Mouse (Mus musculus): ENCODE data around the gene Mipep. TPM values are rescaled to one million over a fixed set of nuclear protein-coding genes. Genes with fewer than 3 reads are reported as not detected.

The Mipep gene
- polyA plus RNA-seq, 1 experiment from 2014 or later = 20.2 TPM

DNA sequence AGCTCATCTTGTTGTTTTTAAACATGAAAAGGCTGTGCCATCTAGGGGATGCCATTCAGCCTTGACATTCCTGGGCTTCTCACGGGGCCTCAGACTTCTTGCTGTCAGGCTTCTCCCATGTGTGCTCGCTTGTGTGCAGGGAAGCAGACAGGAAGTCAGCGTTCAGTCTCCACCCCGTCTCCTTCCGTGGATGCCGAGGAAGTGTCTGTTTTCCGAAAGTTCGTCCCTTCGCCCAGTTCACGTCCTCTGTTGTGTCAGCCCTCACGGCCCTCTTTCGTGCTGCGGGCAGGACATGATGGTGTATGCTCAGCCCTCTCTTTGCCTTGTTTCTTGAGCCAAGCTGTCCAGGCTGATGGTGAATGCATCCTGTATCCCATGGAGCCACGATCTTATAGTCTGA is 65.7 kb downstream of the Mipep start:
- peaks cover 44% of the 10 kb centered on the region for H3K36me3 ChIP-seq
- no peak overlapping the region for H3K27ac ChIP-seq (replicated peaks)
- H3K4me3 ChIP-seq = no peak overlapping the region
- H3K27me3 ChIP-seq = no peaks in the 10 kb centered on the region
- 89% methylated on average over 14 of the region's 14 CpGs for WGBS
- H3K9ac ChIP-seq = no peak overlapping the region
- no peak overlapping the region for H3K4me2 ChIP-seq
- H3K9me3 ChIP-seq = no peaks in the 10 kb centered on the region
- H3K4me1 ChIP-seq (replicated peaks) = no peaks in the 10 kb centered on the region
- ATAC-seq (ENCODE audit: low FRiP score, low read depth) = no peak

DNA sequence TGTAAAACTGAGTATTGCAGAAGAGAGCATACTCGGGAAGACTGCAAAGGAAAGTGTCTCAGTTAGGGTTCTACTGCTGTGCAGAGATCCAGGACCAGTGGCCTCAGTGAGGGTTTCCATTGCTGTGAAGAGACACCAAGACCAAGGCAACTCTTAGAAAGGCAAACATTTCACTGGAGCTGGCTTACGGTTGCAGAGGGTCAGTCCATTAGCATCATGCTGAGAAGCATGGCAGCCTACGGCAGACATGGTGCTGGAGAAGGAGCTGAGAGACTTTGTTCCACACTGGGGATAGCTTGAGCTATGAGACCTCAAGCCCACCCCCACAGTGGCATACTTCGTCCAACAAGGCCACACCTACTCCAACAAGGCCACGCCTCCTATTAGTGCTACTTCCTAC is 67.3 kb downstream of the Mipep start:
- H3K4me1 ChIP-seq (replicated peaks) = no peaks in the 10 kb centered on the region
- no peak overlapping the region for H3K9ac ChIP-seq
- no peak overlapping the region for H3K4me2 ChIP-seq
- no peaks in the 10 kb centered on the region for H3K27me3 ChIP-seq
- H3K4me3 ChIP-seq = no peak overlapping the region
- WGBS = 93% methylated on average over 5 of the region's 5 CpGs
- H3K36me3 ChIP-seq = peaks cover 40% of the 10 kb centered on the region
- no peak for ATAC-seq (ENCODE audit: low FRiP score, low read depth)
- H3K27ac ChIP-seq (replicated peaks) = no peak overlapping the region
- no peaks in the 10 kb centered on the region for H3K9me3 ChIP-seq

DNA sequence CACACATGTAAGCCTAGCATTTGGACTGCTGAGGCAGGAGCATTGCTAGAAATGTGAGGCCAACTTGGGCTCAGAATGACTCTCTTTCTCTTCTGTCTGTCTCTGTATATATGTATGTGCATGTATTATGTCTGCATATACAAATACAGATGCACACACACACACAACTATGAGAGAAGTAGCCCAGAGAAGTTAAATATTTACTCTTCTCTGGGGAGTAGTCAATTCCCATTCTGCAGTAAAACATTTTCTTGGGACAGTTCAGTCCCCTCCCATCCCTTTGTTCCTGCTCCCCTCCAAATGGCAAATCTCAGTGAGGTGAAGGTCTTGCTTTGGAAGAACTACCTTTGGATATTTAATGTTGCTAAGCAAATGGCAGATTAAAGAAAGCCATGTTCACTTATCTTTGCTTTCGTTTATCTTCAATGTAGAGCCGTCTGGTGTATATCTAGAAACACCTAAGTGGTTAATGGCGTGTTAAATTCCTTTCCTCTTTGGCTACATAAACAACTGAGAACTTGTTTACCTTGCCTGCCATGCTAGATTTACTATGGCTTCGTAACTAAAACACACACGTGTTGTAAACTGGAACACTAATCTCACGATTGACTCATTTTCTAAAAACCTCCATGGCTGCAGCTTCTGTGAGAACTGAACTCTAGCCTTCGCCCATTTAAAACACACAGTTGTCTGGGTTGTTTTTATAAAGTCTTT is 72.0 kb downstream of the Mipep start:
- Histone ChIP-seq H3K27ac (replicated peaks) (no peak overlapping the region), H3K9ac (no peak overlapping the region), H3K4me3 (no peak overlapping the region), H3K36me3 (peaks cover 14% of the 10 kb centered on the region), H3K27me3 (no peaks in the 10 kb centered on the region), H3K4me1 (replicated peaks) (no peaks in the 10 kb centered on the region), H3K4me2 (no peak overlapping the region), H3K9me3 (no peaks in the 10 kb centered on the region)
- ATAC-seq (ENCODE audit: low FRiP score, low read depth) = no peak
- WGBS = 76% methylated on average over 7 of the region's 7 CpGs

DNA sequence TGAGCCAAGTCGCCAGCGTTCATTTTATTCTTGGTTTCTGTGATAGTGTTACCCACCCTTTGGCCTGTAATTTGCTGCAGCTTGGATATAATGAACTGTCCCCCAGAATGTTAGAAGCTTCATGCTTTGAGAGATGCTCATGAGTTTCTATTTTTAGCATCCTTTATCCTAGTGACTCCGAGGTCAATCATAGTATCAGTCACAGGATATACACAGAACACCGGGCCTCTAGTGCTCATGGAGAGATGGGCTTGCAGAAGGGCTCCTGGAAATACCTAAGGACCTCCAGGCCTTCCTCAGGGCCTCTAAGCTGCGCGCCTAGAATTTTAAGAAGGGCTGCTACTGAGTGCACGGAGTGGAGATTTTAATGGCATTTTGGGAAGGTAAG is 72.5 kb downstream of the Mipep start:
- no peak overlapping the region for H3K4me3 ChIP-seq
- no peaks in the 10 kb centered on the region for H3K4me1 ChIP-seq (replicated peaks)
- H3K4me2 ChIP-seq = no peak overlapping the region
- H3K36me3 ChIP-seq = peaks cover 9% of the 10 kb centered on the region
- no peaks in the 10 kb centered on the region for H3K9me3 ChIP-seq
- 84% methylated on average over 7 of the region's 7 CpGs for WGBS
- H3K27ac ChIP-seq (replicated peaks) = no peak overlapping the region
- H3K27me3 ChIP-seq = no peaks in the 10 kb centered on the region
- ATAC-seq (ENCODE audit: low FRiP score, low read depth) = no peak
- no peak overlapping the region for H3K9ac ChIP-seq

DNA sequence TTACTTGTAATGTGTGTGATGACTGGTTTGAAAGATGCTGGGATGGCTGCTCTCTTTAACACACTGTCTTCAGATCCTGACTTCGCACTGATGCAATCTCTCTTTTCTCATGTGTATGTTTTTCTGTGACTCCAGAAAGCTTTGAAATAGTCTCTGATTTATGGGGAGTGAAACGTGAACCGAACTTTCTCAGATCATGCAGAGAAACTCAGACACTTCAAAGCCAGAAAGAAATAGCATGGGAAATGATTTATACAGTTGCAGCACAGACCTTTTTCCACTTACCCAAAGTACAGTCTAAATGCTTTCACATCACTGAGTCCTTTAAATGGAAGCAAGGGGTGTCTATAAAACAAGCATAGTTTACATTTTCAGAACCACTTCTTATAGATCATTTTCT is 79.0 kb downstream of the Mipep start:
- H3K27me3 ChIP-seq = no peaks in the 10 kb centered on the region
- no peaks in the 10 kb centered on the region for H3K9me3 ChIP-seq
- no peak for ATAC-seq (ENCODE audit: low FRiP score, low read depth)
- H3K4me2 ChIP-seq = no peak overlapping the region
- H3K36me3 ChIP-seq = no peaks in the 10 kb centered on the region
- no peaks in the 10 kb centered on the region for H3K4me1 ChIP-seq (replicated peaks)
- 74% methylated on average over 3 of the region's 3 CpGs for WGBS
- no peak overlapping the region for H3K27ac ChIP-seq (replicated peaks)
- H3K4me3 ChIP-seq = no peak overlapping the region
- no peak overlapping the region for H3K9ac ChIP-seq

DNA sequence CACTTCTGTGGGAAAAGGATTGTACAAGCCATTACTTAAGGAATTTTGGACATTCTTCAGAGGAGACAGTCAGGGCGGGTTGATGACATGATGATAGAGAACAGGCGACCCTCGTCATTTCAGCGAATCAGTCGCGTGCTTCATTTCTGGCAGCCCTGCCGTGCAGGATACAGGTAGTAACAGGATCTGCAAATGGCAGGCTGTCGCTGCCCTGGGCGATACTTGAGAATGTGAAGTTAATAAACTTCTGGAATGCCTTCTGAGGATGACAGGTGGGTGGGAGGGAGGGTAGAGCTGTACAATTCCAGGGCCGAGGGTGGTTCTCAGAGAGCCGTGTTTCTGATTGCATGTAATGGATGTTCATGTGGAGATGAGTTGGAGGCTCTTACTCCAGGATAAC is 82.0 kb downstream of the Mipep start:
- H3K4me1 ChIP-seq (replicated peaks) = no peaks in the 10 kb centered on the region
- H3K4me3 ChIP-seq = no peak overlapping the region
- H3K9ac ChIP-seq = no peak overlapping the region
- no peak overlapping the region for H3K27ac ChIP-seq (replicated peaks)
- no peaks in the 10 kb centered on the region for H3K9me3 ChIP-seq
- H3K36me3 ChIP-seq = no peaks in the 10 kb centered on the region; the same call in 1 of the 2 replicates
- ATAC-seq (ENCODE audit: low FRiP score, low read depth) = no peak
- no peak overlapping the region for H3K4me2 ChIP-seq
- no peaks in the 10 kb centered on the region for H3K27me3 ChIP-seq
- 84% methylated on average over 11 of the region's 11 CpGs for WGBS

DNA sequence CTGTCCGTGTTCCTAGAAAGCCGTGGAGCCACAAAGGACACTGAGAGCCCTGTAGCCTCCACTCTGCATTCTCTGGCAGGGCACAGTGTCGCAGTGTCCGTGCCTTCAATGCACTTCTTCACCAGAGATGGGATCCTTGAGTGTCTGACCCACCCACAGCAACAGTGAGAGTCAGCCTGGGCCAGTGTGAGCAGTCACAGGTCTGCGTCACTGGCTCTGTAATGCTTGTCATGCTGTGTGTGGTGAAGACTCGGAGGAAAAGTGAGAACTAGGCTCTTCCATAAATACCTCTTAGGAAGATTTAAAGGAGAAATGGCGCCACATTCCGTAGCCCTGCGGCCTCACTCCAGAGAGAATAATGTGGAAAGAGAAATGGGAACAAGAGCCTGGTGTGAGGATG is 84.0 kb downstream of the Mipep start:
- Histone ChIP-seq H3K4me3 (no peak overlapping the region), H3K9ac (no peak overlapping the region), H3K4me1 (replicated peaks) (no peaks in the 10 kb centered on the region), H3K27ac (replicated peaks) (no peak overlapping the region), H3K4me2 (no peak overlapping the region), H3K27me3 (no peaks in the 10 kb centered on the region), H3K36me3 (no peaks in the 10 kb centered on the region; the same call in 1 of the 2 replicates), H3K9me3 (no peaks in the 10 kb centered on the region)
- ATAC-seq (ENCODE audit: low FRiP score, low read depth) = no peak
- 56% methylated on average over 9 of the region's 9 CpGs for WGBS

DNA sequence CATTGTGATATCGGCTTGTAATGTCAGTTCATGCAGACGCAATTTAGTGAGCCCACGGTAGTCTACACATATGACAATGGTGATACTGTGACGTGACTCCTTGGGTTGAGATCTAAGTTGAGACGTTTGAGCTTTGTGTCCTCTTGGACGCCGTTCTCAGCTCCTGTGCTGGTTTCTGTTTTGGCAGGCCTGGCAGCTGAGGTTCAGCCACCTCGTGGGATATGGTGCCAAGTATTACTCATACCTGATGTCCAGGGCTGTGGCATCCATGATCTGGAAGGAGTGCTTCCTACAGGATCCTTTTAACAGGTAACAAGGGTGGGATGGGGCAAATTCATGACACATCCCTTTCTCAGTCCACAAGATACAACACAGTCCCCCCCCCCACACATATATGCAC is 87.5 kb downstream of the Mipep start:
- no peak for ATAC-seq (ENCODE audit: low FRiP score, low read depth)

DNA sequence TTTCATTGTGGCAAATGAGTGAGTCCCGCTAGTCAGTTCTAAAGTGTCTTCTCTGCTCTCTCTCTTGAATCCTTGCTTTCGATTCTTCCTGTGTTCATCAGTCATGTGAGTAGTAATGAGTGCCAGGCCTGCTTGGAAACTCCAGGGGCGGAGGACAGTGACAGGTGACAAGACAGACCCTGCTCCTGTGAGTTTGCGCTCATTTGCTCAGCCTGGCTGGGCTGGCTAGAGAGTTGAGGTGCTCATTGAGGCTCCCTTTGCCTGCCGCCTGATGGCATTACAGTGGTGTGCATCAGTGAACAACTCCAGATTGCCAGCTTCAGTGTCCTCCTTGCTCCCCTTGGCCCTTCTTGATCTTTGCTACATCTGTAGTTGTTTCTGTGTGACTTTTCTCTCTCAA is 97.7 kb downstream of the Mipep start:
- Histone ChIP-seq H3K9ac (no peak overlapping the region), H3K4me3 (no peak overlapping the region), H3K27ac (replicated peaks) (no peak overlapping the region), H3K4me1 (replicated peaks) (no peaks in the 10 kb centered on the region), H3K27me3 (no peaks in the 10 kb centered on the region), H3K4me2 (no peak overlapping the region), H3K9me3 (no peaks in the 10 kb centered on the region), H3K36me3 (peaks cover 5% of the 10 kb centered on the region)
- 93% methylated on average over 5 of the region's 5 CpGs for WGBS
- no peak for ATAC-seq (ENCODE audit: low FRiP score, low read depth)

More for the DNA sequence above, 87.5 kb downstream of the Mipep start:
- Histone ChIP-seq H3K4me2 (no peak overlapping the region), H3K27ac (replicated peaks) (no peak overlapping the region), H3K4me3 (no peak overlapping the region), H3K27me3 (no peaks in the 10 kb centered on the region), H3K36me3 (peaks cover 3% of the 10 kb centered on the region; the same call in 1 of the 2 replicates), H3K4me1 (replicated peaks) (no peaks in the 10 kb centered on the region), H3K9me3 (no peaks in the 10 kb centered on the region), H3K9ac (no peak overlapping the region)
- WGBS = 95% methylated on average over 8 of the region's 8 CpGs

DNA sequence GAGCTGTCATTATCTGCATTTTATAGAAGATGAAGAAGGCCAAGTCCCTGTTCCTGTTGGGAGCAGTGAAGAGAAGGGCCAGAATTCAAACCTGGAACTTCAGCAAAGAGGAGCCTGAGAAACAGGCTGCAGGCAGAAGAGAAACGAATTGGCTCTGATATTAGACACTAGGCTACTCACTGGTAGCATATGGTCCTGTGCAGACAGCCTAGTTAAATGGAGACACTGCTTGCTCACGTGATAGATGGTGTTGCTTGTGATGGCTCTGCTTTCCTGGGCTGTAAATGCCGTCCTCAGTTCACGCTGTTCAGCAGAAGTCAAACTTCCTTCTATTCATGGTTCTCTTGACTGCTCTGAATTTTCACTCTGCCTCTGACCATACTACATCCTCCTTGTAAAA is 98.3 kb downstream of the Mipep start:
- Histone ChIP-seq H3K4me3 (no peak overlapping the region), H3K4me1 (replicated peaks) (no peaks in the 10 kb centered on the region), H3K9ac (no peak overlapping the region), H3K27me3 (no peaks in the 10 kb centered on the region), H3K27ac (replicated peaks) (no peak overlapping the region), H3K36me3 (peaks cover 5% of the 10 kb centered on the region), H3K4me2 (no peak overlapping the region), H3K9me3 (no peaks in the 10 kb centered on the region)
- 86% methylated on average over 4 of the region's 4 CpGs for WGBS
- no peak for ATAC-seq (ENCODE audit: low FRiP score, low read depth)

DNA sequence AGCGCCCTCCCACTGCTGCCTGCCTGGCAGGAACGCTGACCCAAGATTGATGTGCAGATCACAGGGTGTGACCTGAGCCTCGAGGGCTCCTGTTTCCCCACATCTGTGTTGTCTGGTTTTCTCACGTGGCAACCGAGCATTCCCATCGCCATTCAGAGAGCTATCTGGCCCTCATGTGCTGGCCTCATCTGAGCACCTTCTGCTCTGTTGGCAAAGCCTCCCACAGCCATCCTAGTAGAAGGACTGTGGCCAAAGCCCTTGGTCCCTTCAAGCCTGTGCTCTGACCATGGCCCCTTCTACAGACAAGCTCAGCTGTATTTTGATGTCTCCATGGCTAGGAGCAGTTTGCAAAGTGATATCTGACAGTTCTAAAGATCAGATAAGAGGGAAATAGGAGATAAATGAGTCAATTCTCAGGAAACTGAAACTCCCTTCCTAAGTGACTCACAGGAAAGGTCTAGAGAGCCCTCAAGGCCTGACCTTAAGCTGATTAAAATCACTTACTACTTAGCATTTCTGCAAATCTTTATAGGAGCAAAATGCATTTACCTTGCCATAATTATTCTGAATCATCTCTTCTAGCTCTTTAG is 101.1 kb downstream of the Mipep start:
- Histone ChIP-seq H3K9me3 (no peaks in the 10 kb centered on the region), H3K4me1 (replicated peaks) (no peaks in the 10 kb centered on the region), H3K4me2 (no peak overlapping the region), H3K27ac (replicated peaks) (no peak overlapping the region), H3K27me3 (no peaks in the 10 kb centered on the region), H3K4me3 (no peak overlapping the region), H3K36me3 (peaks cover 5% of the 10 kb centered on the region), H3K9ac (no peak overlapping the region)
- ATAC-seq (ENCODE audit: low FRiP score, low read depth) = no peak
- 54% methylated on average over 6 of the region's 6 CpGs for WGBS

DNA sequence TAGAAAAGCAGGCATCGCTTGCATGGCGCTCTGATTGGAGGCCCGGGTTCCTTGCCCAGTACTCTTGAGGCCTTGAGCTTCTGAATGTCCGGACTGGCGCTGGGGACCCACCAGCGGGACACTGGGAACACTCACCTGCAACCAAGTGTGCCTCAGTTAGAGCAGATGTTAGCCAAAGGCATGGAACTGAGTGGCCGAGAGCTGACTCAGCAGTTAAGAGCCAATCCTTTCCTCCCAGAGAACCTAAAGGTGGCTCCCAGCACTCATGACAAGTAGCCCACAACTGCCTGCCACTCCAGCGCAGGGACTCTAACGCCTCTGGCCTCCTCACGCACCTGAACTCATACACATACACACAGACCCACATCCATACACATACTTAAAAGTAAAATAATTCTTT is 109.5 kb downstream of the Mipep start:
- no peak for ATAC-seq (ENCODE audit: low FRiP score, low read depth)
- Histone ChIP-seq H3K36me3 (no peaks in the 10 kb centered on the region), H3K9ac (no peak overlapping the region), H3K9me3 (no peaks in the 10 kb centered on the region), H3K27ac (replicated peaks) (no peak overlapping the region), H3K4me1 (replicated peaks) (no peaks in the 10 kb centered on the region), H3K4me2 (no peak overlapping the region), H3K4me3 (no peak overlapping the region), H3K27me3 (no peaks in the 10 kb centered on the region)
- WGBS = 93% methylated on average over 10 of the region's 10 CpGs

All from hindbrain, embryonic 15.5 days (tissue).